Mouse (Mus musculus): ENCODE results near the gene Slc35e1. TPM values are rescaled to one million over a fixed set of nuclear protein-coding genes. Genes with fewer than 3 reads are reported as not detected.

The Slc35e1 gene
- polyA plus RNA-seq, 1 experiment = 43.8 TPM

- no peak for DNase-seq (ENCODE audit: low read depth)
- TF ChIP-seq POLR2A (IDR thresholded peaks at IDR 0.05; ENCODE audit: borderline replicate concordance, extremely low read depth, insufficient read depth, insufficient read length, poor library complexity, severe bottlenecking) (no peak), CTCF (IDR thresholded peaks at IDR 0.05; ENCODE audit: borderline replicate concordance, extremely low read depth, insufficient read depth, insufficient read length) (no peak)
These were observed 8.1 kb upstream of the Slc35e1 start for GRCm38 (mm10) chr8:72500521-72500931.

DNA sequence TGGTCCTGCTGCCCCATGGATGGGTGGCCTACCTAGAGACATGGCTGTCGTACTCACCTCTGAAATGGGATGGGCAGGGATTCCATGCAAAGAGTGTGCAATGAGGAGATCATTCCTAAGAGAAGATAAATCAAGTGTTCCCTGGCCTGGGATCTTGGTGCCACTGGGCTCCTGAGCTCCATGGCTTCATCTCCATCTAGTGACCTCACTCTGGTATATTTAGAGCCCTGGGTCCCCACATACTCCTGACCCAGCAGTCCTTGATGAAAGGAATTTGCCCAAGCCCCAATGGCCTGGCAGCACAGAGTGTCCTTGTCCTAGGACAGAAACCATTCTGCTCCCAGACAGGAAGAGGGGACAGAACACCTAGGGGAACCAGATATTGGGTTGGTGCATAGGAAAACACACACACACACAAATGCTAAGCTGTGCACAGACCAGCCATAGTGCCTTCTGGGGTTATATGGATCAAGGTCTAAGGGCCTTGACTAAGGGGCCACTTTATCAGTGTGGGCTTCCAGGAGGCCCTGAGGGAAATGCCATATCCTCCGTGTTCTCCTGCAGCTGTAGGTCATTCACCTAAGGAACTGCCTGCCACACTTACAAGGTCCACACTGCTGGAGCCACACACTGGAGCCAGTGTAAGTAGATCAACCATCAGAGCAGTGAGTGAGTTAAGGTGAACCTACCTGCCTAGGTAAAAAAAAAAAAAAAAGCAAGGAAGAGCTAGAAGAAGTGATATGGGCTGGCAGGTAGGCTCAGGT is 7.3 kb upstream of the Slc35e1 start:
- no peak for DNase-seq (ENCODE audit: low read depth)
- no peak for TF ChIP-seq POLR2A (IDR thresholded peaks at IDR 0.05; ENCODE audit: borderline replicate concordance, extremely low read depth, insufficient read depth, insufficient read length, poor library complexity, severe bottlenecking)
- no peak for TF ChIP-seq CTCF (IDR thresholded peaks at IDR 0.05; ENCODE audit: borderline replicate concordance, extremely low read depth, insufficient read depth, insufficient read length)

GRCm38 (mm10) chr8:72498527-72498926 is 6.1 kb upstream of the Slc35e1 start:
- TF ChIP-seq POLR2A (IDR thresholded peaks at IDR 0.05; ENCODE audit: borderline replicate concordance, extremely low read depth, insufficient read depth, insufficient read length, poor library complexity, severe bottlenecking) (no peak), CTCF (IDR thresholded peaks at IDR 0.05; ENCODE audit: borderline replicate concordance, extremely low read depth, insufficient read depth, insufficient read length) (no peak)
- DNase-seq (ENCODE audit: low read depth) = no peak

DNA sequence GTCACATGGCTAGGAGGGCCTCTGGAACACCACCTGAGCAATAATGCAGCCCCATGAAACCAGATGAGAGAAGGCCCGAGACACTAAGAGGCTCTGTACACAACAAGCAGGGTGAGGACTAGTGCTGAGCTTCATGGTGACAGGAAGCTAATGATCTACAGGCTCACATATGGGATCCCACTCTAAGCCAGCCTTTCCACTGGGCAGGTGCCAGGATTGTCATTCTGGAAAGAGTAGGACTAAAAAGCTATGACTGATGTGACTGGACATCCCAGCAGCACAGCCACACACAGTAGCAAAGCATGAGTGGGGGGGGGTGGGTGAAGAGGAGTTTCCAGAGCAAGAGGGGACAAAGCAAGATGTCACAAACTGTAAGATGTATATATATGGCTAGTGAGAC is 5.5 kb upstream of the Slc35e1 start:
- DNase-seq (ENCODE audit: low read depth) = no peak
- no peak for TF ChIP-seq CTCF (IDR thresholded peaks at IDR 0.05; ENCODE audit: borderline replicate concordance, extremely low read depth, insufficient read depth, insufficient read length)
- no peak for TF ChIP-seq POLR2A (IDR thresholded peaks at IDR 0.05; ENCODE audit: borderline replicate concordance, extremely low read depth, insufficient read depth, insufficient read length, poor library complexity, severe bottlenecking)

GRCm38 (mm10) chr8:72496217-72496616 is 3.8 kb upstream of the Slc35e1 start:
- no peak for DNase-seq (ENCODE audit: low read depth)
- TF ChIP-seq POLR2A (IDR thresholded peaks at IDR 0.05; ENCODE audit: borderline replicate concordance, extremely low read depth, insufficient read depth, insufficient read length, poor library complexity, severe bottlenecking) (no peak), CTCF (IDR thresholded peaks at IDR 0.05; ENCODE audit: borderline replicate concordance, extremely low read depth, insufficient read depth, insufficient read length) (no peak)

GRCm38 (mm10) chr8:72495411-72496111 is 3.1 kb upstream of the Slc35e1 start:
- no peak for TF ChIP-seq CTCF (IDR thresholded peaks at IDR 0.05; ENCODE audit: borderline replicate concordance, extremely low read depth, insufficient read depth, insufficient read length)
- TF ChIP-seq POLR2A (IDR thresholded peaks at IDR 0.05; ENCODE audit: borderline replicate concordance, extremely low read depth, insufficient read depth, insufficient read length, poor library complexity, severe bottlenecking) = no peak
- DNase-seq (ENCODE audit: low read depth) = no peak

GRCm38 (mm10) chr8:72493381-72493780 is 967 bp upstream of the Slc35e1 start:
- no peak for DNase-seq (ENCODE audit: low read depth)

DNA sequence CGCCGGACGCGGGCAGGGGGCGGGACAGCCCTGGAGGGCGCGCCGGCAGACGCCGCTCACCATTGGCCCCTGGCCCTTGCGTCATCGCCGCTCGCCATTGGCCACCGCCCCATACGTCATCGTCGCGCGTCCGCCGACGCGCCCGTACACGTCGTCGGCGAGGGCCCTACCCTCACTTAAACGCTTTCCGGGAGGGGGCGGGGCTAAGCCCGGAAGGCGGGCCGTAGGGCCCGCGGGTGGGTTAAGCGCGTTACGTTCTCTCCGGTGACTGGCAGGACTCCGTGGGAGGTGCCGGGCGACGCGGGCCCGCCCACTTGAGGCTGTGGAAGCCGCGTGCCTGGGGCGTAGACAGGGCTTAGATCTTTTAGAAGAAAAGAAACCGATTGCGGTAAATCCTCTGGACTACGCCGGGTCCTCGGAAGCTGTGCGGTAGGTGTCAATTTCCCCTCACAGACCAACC is 238 bp upstream of the Slc35e1 start:
- DNase-seq (ENCODE audit: low read depth) = peak; percentile 99
- TF ChIP-seq CTCF (IDR thresholded peaks at IDR 0.05; ENCODE audit: borderline replicate concordance, extremely low read depth, insufficient read depth, insufficient read length) (no peak), POLR2A (IDR thresholded peaks at IDR 0.05; ENCODE audit: borderline replicate concordance, extremely low read depth, insufficient read depth, insufficient read length, poor library complexity, severe bottlenecking) (peak; percentile 55; the same call in 1 of the 2 replicates)

More at GRCm38 (mm10) chr8:72493381-72493780, 967 bp upstream of the Slc35e1 start:
- TF ChIP-seq POLR2A (IDR thresholded peaks at IDR 0.05; ENCODE audit: borderline replicate concordance, extremely low read depth, insufficient read depth, insufficient read length, poor library complexity, severe bottlenecking) (no peak), CTCF (IDR thresholded peaks at IDR 0.05; ENCODE audit: borderline replicate concordance, extremely low read depth, insufficient read depth, insufficient read length) (no peak)

- DNase-seq (ENCODE audit: low read depth) = no peak
These were observed 1.4 kb downstream of the Slc35e1 start for GRCm38 (mm10) chr8:72491017-72491416.

GRCm38 (mm10) chr8:72487014-72487413 is 5.4 kb downstream of the Slc35e1 start:
- TF ChIP-seq CTCF (IDR thresholded peaks at IDR 0.05; ENCODE audit: borderline replicate concordance, extremely low read depth, insufficient read depth, insufficient read length) = no peak
- no peak for TF ChIP-seq POLR2A (IDR thresholded peaks at IDR 0.05; ENCODE audit: borderline replicate concordance, extremely low read depth, insufficient read depth, insufficient read length, poor library complexity, severe bottlenecking)
- DNase-seq (ENCODE audit: low read depth) = no peak

More at GRCm38 (mm10) chr8:72491017-72491416, 1.4 kb downstream of the Slc35e1 start:
- TF ChIP-seq POLR2A (IDR thresholded peaks at IDR 0.05; ENCODE audit: borderline replicate concordance, extremely low read depth, insufficient read depth, insufficient read length, poor library complexity, severe bottlenecking) (no peak), CTCF (IDR thresholded peaks at IDR 0.05; ENCODE audit: borderline replicate concordance, extremely low read depth, insufficient read depth, insufficient read length) (no peak)

DNA sequence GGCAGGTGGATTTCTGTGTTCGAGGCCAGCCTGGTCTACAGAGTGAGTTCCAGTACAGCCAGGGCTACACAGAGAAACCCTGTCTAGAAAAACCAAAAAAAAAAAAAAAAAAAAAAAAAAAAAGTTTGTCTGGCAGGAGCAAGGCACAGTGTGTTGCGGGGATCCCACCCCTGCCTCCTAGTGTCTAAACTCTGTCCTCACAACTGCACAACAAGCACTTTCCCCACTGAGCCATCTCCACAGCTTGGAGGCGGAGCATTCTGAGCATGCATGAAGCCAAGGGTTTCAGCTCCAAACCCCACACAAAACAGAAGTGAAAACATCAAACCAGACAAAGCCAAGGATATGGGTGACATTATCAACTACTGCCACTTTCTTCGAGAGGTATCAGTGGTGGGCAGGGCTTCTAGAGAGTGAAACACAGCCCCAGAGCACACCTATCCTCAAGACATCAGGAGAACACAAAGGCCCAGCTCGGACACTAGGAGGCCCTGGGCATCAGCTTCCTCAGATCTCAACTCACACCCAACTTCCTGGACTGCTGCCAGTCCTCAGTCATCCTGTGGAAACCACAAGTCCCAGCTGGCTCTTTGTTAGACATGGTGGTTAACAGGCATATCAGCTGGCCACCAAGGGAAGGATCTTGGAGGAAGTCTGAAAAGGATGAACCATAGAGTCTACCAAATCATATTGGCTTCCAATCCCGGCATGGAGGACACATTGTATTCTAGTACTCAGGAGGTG is 6.8 kb downstream of the Slc35e1 start:
- no peak for DNase-seq (ENCODE audit: low read depth)
- no peak for TF ChIP-seq POLR2A (IDR thresholded peaks at IDR 0.05; ENCODE audit: borderline replicate concordance, extremely low read depth, insufficient read depth, insufficient read length, poor library complexity, severe bottlenecking)
- TF ChIP-seq CTCF (IDR thresholded peaks at IDR 0.05; ENCODE audit: borderline replicate concordance, extremely low read depth, insufficient read depth, insufficient read length) = no peak
